Mouse (Mus musculus): ENCODE data around the gene Mesd. TPM values are rescaled to one million over a fixed set of nuclear protein-coding genes. Genes with fewer than 3 reads are reported as not detected.

Mesd gene
- polyA plus RNA-seq (2017; shearing (Covaris generic)) = 10 to 100 TPM; 29.1 to 53.3 (median 49.6) TPM

DNA sequence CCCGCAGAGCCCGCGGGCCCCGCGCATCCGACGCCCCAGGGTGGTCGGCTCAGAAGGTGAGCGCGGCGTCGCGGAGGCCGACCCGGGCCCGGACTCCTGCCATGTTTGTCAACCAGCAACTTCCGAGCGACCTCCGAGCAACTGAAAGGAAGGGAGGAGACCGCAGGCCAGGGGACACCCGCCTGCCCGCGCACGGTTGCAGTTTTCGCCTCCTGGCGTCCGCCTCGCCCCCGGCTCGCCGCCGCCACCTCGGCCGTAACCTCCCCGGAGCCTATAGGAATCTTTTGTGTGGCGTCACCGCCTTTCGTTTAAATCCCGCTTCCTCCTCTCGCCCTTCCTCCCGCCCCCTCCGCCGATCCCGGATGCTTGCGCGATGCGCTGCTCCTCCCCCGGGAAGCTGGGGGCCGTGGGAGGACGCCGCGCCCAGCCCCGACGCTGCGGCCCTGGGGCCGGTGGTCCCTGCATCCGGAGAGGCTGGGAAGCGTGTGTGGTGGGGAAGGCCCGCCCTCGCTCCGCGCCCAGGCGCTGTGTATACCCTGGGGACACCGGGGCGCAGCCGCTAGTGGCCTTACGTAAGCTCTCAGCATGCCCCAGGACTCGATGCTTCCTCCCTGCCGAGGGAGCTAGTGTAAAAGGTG, at the start of gene Mesd, which contains the start of gene Tlnrd1:
Gene Mesd, plus strand, starts transcription at position 446 of the 638 bp plus-strand sequence.
Gene Tlnrd1, minus strand, starts transcription at position 285 of the 638 bp plus-strand sequence.
- peak; percentile 73 for ATAC-seq

DNA sequence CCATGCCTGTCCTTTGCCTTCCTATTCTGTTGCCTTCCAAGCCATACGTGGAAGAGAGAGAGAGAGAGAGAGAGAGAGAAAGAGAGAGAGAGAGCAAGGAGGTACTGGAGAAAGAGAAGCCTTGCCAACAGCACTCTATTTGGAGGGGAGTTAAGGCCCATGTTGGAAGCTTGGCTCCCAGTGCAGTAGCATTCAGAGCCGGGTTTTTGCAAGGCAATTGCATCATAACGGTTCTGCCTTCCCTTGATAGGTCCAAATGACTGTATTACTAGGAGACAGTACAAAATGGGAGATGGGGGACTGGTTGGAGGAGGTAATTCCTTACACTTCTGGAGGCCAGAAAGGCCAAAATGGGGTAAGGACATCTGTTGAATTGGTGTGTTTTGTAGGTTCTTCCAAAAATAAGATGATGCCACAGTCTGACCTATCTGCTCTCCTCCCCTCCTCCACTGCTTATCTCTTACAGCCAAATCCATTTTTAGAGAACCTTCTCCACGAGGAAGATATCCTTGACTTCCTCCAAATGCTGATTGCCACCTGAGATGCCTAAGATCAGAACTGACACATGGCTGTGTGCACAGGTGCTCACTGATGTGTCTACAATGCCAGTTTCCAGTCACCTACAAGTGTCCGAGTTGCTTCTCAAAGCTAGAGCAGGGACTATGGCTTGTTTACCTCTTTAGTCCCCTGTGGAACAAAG, 45.6 kb upstream of the Mesd start:
- no peak for ATAC-seq

DNA sequence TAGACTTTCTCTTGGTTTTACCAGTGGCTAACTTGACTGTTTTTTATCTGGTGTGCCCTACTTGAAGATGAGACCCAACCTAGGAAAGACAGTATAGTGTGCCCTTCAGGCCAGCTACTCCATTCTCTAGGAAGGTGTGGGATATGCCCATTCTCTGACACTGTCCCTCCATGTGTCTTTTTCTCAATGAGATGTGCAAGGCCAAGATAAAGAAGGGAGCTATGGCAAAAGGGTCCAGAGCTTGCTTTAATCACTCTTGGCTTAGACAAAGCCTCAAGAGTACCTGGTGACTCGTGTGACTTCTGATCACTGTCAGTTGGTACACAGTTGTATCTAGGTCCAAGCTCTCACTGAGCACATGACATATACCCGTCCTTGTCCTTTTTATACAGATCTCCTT, 44.2 kb upstream of the Mesd start:
- no peak for ATAC-seq

DNA sequence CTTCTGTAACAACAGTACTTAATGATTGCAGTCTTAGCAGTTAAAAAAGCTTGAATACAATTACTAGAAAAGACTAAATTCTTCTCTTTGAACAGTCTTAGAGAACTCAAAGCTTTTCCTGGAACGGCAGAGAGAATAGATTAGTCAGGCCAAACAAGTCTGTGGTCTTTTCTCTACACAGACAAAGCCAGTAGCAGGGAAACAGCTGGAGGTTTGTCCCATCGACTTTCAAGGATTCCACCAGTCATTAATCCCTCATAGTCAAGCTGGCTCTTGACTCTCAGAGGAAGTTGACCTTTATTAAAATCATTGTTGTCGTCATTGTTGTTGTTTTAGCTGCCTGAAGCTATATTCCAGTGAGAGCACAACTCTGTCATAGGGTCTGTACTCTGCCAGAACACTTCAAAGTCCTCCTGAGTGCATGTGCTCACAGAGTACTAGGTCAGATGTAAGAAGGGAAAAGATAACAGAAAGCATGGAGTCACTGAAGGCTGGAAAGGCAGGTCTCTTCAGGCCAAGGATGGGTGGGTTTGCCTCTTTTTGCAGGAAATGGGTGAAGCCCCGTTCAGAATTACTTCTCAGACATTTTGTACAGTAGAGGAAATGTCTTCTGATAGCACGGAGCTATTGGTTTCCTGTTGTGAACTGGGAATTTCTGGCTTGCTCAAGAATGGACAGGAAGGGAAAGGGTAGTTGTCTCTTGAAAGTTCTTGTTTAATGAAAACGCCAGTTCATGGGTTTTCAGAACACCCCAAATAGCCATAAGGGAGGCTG, 41.6 kb upstream of the Mesd start:
- ATAC-seq = no peak

DNA sequence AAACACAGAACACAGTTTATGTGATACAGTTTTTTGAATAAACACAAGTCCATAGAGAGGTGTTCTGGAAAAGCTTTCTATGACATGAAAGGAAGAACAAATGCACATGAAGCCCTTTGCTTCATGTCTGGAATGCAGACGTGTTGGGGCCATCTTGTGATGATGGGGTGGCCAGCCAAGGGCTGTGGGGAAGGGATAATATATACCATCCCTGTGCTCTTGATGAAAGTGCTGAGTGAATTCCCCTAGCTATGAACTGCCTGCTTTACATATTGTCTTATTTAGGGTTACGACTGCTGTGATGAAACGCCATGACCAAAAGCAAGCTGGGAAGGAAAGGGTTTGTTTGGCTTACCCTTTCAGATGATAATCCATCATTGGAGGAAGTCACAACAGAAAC, 39.5 kb upstream of the Mesd start:
- no peak for ATAC-seq

DNA sequence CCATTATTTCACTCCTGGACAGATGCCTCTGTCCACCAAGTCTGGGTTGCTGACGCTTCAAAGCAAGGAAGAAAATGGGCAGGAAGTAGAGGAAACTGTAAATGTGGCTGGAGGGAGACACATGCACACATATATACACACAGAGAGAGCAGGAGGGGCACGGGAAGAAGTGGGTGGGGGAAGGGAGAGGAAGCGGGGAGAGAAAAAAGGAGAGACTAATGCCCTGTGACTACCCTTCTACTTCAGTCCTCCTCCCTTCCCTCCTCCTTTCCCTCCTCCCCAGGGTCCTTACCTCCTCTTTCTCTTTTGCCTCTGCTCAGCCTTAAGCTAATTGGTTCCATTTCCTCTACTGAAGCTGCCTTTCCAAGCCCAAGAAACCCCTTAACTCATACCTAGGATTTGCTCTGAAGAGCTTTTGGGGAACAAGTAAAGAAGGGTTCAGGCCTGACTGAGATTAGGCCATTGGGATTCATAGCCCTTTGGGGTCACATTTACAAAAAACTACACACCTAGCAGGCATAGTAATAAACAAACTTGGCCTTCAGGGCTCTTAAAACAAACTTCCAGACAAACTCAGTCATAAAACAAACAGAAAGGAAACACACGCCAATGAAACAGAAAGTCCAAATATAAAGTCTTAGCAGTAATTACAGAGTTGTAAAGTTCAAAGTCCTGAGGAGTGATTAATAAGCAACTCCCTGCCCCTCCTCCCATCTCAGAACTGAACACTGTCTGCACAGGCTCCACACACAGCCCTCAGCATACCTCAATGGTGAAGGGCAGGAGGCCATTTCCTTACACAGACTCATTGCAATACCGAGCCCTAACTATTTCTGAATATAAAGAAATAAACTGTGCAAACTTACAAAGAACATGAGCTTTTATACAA, 36.8 kb upstream of the Mesd start:
- no peak for ATAC-seq

DNA sequence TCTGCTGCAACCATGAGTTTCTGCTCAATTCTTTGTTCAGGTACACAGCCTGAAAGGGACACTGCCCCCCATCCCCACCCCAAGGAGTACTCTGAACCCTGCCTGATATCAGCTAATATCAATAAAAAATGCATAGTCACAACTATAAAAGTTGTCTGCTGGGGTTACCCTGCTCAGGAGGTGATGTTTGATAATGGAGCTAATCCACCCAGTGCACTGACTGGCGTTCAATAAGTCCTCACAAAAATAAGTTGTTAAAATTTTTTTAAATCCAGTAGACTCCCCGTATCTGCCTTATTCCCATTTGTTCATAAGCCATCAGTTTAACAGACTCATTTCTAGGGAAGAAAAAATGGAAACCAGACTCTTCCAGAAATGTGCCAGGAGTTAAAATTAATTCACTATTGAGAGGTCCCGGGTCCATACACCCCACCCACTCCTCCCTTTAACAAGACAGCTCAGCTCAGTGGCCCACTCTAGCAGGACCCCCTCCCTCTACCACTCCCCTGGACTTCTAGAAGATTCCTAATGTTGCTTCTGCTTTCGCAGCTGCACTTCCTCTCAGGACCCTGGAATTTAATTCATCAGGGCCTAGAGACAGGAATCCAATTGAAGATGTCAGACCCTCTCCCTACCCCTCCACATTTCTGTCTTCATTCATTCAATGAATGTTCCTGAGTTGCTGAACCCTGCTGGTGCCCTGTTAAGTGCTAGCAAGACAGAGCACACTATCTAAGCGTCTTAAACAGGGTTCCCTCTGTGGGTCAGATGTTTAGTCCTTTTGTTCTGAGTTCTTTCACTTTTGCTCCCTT, 32.5 kb upstream of the Mesd start:
- no peak for ATAC-seq

DNA sequence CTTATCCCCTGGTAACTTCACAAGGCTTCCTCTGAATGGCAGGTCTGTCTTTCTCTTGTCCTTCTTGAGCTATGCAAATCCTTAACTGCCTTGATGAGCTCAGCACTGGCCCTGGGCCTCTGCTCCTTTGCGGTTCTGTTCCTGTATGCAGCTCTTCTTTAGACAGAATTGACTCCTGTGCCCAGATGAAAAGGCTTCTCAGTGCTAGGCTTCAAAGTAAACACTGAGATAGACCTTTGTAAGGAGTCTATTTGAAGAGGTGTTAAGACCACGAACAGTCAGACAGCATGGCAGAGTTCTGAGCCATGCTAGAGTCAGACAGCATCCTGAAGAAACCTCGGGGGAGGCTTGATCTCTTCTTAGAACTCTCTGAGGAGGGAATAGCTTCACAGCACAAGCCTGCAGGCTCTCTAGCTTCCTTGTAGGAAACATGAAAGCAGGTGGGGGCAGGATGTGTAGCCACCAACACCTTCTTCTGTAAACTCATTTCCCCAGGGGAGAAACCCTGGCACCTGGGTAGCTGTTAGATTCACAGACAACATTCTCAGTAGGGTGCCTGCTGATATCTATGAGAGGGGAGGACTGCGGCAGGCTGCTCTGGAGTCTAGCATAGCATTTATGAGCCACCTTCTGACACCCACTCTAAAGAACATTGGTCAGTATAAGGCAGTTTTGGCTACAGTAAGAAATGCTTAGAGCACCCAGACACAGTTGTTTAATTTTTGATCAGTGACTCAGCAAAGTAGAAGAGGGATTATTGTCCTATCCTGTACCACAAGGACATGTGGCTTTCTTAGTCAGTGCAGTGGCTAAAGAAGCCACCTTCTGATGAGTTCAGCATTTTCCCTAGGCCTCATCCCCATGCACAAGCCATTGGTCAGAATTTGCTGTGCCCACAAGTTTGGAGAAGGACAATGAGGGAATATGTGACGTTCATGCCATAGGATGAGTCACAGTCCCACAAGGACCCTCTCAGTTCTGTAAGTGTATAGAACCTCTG, 31.6 kb upstream of the Mesd start:
- no peak for ATAC-seq

DNA sequence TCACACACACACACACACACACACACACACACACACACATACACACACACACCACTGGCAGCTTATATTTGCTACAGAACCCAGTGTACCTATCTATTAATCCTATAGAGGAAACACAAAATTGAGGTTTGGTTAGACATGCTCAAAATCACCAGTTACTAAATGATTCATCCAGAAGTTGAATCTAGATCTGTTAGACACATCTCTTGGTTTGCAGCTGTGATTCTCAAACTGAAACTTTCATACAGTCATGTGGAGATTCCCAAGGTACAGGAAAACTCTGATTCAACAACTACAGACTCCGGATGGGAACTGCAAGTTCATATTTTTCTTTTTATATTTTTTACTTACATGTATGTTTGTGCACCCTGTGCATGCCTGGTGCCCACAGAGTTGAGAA, 29.1 kb upstream of the Mesd start:
- ATAC-seq = no peak

DNA sequence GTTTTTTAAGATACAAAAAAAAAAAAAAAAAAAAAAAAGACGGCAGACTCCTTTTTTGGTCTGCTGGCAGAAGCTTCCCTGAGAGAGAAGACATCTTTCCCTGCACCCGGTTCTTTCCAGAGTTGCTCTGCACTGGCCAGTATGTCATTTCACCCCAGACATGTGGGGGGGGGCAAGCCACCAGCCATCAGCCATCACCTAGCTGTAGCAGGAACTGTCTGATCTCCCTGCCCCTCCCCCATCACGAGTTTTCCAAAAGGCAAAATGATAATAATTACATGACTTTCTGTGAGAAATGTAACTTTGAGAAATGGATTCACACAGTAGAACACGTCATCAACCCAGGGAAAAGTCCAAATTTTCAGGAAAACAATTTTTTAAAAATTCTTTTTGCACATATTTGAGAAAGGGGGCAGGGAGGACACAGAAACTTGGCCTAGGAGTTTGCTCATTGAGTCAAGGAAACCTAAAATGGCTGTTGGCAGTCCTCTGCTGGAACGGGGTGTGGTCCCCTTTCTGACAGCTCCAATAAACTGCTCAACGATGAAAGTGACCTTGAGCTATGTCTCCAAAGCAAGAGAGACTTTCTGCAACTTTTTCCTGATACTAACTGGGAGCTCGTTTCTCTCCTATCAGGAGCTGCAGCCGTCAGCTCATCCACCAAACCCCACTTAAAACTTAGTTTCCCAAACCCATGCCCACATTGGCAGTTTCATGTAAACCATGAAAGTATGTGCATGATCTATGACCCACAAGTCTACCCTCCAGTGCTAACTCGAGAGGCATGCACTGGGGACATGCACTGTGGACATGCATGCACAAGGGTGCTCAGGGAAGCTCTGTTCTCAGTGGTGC, 27.7 kb upstream of the Mesd start:
- ATAC-seq = no peak

DNA sequence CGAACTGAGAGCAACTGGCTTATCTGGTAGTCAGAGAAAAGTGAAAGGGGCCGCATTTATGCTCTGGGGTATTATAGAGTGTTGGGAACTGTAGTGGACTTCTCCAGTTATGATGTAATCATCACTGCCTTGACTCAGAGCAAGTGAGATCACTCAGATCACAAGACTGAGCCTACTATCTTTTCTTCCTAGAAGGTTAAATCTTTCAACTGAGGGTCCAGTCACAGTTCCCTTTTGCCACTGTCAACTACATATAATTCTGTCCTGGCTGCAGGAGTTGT, 27.1 kb upstream of the Mesd start:
- ATAC-seq = no peak

DNA sequence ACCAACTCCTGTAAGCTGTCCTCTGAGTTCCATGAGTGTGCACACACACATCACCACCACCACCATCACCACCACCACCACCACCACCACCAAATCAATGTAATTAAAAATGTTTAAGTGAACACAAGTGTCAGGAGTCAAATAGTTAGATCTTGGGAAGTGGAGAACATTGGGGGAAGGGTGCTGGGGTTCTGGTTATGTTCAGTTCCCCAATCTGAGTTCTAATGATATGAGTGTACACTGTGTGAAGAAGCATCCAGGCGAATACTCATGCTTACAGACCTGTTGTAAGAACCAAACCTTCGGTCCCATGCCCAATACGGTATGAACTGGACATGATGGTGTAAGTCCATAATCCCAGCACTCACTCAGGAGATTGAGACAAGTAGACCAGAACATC, 26.3 kb upstream of the Mesd start:
- ATAC-seq = no peak

DNA sequence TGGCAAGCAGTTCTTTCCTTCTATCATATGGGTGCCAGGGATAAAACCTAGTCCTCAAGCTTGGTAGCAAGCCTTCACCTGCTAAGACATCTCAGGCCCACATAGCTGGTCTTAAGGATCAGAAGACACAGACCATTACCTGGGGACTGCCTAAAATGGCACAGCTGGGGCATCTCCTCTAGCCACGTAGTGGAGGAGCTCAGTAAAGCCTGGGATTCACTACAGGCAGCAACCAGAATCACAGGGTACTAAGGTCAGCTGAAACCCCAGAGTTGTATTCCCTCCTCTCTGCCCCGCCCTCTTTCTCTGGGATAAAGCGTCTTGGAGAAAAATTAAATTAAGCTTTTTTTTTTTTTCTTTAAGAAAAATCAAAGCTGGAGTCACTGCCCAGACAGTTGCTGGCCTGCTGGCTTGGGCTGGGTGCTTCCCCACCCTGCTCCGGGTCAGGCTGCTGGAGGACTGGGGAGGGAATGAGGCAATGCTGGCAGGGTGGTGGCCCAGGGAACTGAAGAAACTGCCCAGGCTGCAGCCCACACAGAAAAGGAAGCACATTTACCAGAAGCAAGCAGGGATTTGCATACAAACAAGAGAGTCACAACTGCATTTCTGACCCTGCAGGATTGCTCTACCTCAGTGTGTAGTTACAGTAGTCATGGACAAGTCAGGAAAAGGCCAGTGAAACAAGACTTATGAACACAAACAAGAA, 24.7 kb upstream of the Mesd start:
- no peak for ATAC-seq

DNA sequence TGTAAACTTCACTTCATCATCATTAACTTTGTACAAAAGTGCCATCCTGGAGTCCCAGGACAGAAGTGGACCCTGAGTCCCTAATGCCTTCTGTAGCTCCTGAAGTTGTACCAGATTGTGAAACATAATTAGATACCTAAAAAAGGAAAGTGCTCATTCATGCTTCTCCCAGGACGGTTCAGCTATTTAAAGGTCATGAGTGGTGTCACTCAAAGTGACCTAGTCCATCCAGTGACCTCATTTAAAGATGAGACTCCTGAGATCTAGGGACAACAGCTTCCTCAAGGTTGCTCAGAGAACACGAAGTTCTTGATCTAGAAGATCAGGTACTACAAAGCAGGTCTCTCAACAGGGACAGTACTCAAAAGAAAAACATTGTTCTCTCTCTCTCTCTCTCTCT, 20.7 kb upstream of the Mesd start:
- no peak for ATAC-seq

DNA sequence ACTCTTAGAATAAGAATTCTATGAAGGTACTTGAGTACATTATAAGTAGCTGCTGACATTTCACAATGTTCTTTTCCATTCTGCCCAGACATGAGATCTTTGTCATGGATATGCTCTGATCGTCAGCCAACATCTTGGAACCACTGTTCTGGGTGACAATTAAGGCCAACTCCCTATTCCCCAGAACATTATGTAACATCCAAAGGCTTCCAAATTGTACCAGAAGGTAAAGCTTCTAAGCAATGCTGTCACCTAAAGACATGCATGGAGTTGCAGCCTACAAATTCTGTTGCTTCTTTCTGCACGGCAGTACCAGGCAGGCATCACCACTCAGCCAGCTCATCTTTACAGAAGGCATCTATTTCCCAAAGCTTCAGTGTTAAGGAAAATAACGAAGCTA, 16.1 kb upstream of the Mesd start:
- no peak for ATAC-seq

DNA sequence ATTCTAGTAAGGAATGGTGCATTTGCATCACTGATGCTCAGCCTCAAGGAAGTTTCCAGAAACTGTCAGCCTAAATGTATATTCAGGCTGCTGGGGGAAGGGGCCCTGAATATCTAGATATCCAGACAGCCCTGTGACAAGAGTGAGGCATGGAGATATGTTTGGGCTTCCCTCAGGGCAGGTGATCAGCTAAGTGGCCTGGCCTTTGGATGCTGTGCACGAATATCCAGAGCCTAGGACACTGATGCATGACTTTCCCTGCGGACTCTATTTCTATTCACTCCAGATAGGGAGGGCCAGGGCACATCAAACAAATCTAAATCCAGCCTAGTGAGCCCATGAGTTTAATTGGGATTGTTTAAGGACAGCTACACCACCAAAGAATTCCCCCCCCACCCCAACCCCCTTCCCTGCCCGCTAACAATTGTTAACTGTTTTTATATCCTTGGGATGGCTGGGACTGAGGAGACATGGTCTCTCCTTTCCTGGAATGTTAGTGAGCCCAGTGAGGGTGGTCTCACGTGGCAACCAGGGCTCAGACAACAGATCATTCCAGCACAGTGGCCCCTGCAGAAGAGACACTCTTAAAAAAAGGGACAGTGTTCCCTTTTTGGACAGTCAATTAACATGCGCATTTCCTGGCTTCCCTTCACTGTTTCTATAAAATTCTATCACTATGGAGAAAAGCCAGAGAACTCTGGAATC, 14.3 kb upstream of the Mesd start:
- ATAC-seq = no peak

DNA sequence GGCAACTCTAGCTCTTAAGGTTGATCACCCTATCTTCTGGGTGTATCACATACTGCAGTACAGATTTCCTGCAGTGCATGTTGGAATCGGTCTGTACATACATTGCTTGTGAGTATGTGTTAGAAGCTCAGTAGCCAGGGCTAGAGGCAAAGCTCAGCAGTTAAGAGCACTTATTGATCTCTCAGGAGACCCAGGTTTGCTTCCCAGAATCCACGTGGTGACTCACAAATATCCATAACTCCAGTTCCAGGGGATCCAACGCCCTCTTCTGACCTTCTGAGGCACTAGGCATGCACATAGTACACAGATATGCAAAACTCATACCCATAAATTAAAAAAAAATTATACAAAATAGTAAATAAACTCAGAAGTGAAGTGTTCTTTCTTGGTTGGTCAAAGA, 7.2 kb upstream of the Mesd start:
- ATAC-seq = no peak

DNA sequence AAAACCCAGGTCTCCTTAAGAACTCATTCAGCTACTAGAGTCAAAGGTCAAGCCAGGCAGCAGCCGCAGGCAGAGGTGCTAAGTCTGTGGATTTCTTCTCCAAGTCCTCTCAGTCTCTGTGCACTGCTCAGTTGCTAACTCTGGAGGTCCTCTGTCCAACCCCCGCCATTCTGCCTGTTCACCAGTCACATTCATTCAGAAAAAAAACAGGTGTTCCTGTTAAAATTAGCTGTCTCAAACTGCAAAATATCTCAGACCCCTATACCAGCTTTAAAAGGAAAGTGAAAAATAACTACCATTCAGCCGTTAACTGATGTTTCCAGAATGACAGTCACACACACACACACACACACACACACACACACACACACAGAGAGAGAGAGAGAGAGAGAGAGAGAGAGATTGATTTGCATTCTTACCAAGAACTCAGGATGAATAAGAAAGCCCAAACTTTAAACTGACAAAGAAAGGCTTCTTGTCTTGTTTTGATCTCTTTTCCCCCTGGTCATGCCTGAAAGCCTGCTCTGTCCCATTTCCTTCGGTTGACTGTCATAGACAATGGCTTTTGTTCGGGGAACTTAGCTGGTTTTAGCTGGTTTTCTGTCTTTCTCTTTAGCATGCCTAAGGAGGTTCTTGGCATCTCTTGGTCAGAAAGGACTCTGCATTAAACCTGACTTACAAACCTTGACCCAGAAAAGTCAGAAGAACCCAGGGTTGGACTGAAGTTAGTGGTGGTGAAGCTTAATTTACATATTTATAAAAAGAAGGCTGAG, 5.4 kb upstream of the Mesd start:
- ATAC-seq = no peak

Measured in inflammation-experienced regulatory T-cells, adult 6 months (primary cell).